Mouse (Mus musculus): ENCODE measurements at regions not wholly inside any gene's neighbourhood (a gene's known extent, or its start where the extent isn't known, plus 50 kb on each side); places are given as distances from the start of the nearest gene placed in this dataset.

DNA sequence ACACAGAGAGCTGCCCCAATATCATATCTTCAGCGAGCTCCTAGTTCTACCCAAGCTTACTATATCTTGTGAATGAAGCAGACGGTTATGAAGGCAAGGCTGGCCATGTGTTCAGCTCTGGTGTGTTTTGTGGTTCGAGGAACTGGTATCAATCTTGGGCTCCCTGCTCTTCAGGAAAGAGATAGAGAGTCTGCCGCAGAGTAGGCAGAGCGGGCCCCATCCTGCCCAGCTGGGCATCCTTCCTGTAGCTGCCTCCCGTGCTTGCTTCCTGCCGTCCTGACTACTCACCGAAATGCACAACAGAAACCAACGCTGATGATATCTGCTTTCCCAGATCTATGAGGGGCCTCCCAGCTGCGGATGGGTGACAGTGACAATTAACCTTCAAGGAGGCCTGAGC lies 60.3 kb downstream of the Snrpe start:
- no peak for DNase-seq (ENCODE audit: low spot score)

DNA sequence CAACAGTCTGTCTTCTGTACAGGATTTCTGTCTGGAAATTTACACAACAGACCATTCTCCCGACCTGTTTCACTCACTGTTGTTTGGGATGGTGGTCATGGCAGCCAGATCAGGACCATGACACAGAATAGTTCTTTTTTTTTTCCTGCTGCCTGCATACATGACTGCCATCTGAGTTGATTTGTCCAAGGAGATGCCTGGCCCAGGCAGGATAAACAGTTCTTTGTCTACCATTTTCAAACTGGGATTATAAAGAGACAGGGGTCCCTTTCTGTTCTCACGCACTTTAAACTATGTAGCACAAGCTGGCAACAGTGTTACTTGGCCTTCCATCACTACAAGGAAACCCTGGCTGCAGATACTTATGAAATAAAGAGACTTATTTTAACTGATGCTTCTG lies 61.1 kb downstream of the Snrpe start:
- DNase-seq (ENCODE audit: low spot score): no peak

DNA sequence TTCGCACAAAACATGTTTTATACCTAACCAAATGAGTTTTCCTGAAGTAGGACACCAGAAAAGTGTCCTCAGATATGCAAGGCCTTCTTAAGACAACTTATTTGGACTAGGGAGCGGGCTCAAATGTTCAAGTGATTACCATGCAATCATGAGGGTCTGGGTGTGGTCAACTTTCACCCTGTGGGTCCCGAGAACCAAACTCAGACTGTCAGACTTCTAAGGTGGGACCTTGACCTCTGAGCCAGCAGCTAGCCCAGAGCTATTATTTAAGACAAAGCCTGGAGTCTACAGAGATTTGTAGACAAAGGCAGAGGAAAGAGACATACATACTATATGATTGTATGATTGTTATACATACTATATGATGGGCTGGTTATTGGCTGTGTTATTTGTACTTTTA lies 62.5 kb downstream of the Snrpe start:
- no peak for DNase-seq (ENCODE audit: low spot score)

DNA sequence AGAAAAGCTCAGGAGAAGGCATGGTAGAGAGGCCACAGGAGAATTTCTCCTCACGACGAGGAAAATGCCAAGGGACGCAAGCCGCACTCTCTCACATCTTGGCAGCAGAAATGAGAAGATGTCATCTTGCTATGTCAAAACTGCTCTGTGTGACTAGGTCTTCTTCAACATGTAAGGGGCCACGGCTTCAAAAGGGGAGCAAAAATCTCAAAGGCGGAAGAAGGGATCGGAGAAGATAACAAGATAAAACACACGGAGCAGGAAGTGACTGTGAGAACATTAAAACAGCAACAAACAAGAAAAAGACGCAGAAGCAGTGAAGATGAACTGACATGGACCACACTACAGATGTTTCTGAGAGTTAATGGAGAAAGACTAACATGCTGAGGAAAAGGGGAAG lies 65.1 kb downstream of the Snrpe start:
- no peak for DNase-seq (ENCODE audit: low spot score)

DNA sequence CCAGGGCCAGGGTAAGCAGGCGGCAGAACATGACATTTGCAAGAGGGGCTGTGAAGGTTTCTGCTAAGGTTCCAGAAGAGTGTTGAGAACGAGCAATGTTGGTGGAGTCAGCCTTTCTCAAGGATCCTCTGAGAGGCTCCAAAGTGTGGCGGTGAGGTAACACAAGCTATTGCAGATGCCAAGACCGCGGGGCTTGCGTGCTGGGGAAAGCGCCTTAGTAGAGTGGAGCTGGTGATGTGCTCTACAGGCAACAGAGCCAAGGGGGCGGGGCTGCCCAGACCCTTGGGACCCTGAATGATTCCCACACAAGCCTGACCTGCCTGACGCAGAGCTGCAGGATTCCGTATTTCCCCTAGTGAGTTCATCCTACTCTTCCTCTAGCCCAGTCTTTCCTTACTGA lies 66.3 kb downstream of the Snrpe start:
- no peak for DNase-seq (ENCODE audit: low spot score)

DNA sequence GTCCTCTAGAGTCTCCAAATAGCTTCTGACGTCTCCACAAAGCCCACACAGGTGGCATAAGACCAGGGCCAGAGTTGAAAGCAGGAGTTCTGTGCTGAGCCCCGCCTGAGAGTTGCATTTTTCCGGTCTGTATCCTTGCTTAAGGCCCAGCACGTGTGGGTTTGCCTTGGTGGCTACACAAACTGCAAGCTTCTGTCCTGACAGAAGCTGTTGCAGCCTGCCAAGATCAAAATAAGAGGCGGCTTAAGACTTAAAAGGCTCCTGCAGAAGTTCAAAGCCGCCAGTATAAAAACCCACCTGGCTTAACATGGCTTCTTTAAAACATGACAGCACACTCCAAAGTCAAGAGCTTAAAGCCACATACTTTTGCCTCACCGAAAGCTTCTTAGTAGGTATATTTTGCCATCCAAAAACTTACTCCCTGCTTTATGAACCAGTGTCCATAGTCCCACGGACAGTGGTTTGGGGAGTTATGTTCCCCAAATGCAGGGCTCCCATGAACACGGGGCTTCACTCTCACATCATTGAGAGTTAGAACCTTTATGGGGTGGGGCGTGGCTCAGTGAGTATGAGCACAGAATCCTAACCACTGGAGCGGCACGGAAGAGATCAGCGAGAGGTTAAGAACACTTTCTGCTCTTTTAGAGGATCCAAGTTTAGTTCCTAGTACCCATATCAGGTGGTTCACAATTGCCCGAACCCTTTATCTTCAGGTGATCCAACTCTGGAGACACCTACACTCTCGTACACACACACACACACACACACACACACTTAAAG lies 67.9 kb downstream of the Snrpe start:
- DNase-seq (ENCODE audit: low spot score): no peak

DNA sequence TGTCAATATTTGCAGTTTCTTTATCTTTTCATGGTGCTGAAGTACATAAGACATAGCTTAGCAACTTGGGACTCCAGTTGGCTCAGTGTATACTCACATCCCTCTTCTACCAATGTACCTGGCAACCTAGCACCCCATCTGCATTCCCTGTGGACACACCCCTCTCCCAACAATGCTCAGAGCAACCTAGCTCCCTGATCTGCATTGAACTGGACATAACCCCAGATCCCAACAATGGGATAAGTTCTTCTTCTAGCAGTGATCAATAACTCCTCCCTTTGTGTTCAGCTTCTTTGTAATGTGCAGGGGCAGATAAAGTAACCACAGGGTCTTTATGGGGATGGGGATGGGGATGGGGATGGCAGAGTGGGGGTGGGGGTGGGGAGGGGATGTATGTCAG lies 79.4 kb downstream of the Snrpe start:
- no peak for DNase-seq (ENCODE audit: low spot score)

DNA sequence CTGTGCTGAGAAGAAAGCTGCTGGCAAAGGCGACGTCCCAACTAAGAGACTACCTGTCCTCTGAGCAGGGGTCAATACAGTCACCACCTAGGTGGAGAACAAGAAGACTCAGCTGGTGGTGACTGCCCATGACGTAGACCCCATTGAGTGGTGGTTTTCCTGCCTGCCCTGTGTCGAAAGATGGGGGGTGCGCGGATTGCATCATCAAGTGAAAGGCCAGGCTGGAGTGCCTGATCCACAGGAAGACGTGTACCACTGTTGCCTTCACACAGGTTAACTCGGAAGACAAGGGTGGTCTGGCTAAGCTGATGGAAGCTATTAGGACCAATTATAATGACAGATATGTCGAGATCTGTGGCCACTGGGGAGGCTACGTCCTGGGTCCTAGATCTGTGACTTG lies 80.3 kb downstream of the Snrpe start:
- DNase-seq (ENCODE audit: low spot score): no peak

DNA sequence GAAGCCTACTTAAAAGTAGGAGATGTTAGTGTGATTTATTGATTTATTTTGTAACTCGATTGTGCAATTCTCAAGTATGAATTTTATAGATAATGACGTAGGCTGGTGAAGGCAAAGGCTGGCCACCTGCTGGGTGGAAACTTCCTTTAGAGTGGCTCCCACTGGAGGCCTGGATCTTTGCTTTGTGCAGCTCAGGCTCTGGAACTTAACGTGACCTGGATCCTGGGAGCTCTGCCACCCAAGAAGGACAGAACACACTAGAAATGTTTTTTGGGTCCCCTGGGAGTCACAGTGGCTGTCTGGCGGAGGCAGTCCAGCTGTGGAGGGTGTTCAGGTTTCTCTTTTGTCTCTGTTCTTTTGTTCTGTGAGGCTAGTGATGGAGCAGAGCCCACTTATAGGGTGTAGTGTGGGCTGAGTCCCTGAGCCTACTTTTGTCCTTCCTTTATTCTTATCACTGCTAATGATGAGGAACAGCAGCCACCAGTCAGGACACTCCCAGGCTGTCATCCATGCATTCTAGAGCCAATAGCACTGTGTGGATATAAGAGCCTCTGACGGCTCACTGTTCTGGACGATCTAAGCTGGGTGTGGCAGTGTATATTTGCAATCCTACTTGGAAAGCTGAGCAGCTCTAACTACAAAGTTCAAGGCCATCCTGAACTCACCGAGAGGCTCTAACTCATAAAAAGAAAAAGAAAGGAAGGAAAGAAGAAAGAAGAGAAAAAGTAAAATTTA lies 82.3 kb downstream of the Snrpe start:
- no peak for DNase-seq (ENCODE audit: low spot score)

DNA sequence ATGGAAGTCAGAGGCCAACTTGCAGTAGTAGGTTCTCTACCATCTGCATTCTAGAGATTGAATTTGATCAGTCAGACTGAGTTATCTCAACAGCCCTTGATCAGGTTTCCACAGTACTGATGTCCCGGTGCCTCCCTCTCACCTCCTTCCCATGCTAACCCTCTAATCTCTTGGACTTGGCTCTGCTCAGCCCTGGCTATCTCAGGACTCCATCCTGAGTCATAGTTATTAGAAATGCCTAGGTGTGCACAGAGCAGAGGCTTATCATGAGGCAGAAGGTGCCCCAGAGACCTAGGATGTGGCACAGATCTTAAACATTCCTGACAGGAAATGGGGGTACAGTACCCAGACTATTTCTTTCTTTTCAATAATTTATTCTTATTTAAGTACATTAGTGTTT lies 87.3 kb downstream of the Snrpe start:
- no peak for DNase-seq (ENCODE audit: low spot score)

DNA sequence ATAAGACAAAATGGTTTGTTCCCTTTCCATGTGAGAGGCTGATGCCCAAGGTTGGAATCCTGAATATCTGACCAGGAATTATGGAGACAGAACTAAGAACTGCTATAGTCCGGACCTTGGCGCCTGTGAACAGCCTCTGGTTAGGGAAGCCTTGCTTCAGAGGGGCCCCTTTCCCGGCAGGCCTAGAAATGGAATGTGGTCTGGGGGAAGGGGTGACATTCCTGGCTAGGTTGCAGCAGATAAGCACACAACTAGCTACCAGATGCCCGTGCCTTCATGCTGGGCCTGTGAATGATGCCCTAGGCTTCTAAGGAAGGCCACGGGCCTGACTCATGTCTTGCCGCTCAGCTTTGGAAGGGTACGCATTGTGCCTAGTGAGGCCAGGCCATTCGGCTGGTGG lies 89.4 kb downstream of the Snrpe start:
- no peak for DNase-seq (ENCODE audit: low spot score)

DNA sequence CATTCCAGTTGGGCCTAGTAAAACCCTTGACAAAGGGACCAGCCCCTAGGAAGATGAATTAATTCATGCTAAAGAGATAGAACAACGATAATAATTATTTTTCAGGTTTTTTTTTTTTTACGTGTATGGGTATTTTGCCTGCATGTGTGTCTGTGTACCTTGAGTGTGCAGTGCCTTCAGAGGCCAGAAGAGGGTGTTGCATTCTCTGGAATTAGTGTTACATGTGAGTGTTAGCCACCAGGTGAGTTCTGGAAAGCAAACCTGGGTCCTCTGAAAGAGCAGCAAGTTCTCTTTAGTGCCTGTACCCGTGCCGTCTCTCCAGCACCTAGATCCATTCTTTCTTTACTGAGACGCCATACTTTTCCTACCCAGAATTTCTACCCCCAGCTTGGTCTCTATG lies 92.8 kb upstream of the Sox13 start:
- DNase-seq (ENCODE audit: low spot score): no peak

DNA sequence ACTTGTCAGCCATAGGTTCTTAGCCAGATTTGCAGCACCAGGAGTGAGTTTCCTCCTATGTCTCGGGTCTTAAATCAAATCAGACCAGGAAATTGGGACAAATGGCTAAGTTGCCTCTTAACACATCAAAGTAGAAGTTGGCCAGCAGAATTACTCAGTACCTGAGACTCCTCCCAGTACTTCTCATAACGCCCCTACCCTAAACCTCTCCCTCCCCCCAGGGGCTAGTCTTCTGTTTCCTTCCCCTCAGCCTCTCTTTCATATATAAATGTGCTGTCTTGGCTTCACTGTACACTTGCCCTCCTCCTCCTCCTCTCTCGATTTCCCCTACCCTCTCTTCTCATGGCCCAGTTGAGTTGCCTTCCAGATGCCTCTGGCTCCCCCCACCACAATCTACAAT lies 79.9 kb upstream of the Sox13 start:
- no peak for DNase-seq (ENCODE audit: low spot score)

DNA sequence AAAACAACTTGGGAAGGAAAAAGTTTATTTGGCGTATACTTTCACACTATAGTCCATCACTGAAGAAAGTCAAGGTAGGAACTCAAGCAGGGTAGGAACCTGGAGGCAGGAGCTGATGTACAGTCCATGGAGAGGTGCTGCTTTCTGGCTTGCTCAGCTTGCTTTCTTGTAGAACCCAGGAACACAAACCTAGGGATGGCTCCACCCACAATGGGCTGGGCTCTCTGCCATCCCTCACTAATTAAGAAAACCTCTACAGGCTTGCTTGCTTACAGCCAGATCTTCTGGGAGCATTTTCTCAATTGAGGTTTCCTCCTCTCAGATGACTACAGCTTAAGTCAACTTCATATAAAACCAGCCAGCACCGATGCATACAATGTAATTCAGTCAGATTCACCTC lies 79.2 kb upstream of the Sox13 start:
- DNase-seq (ENCODE audit: low spot score): no peak

DNA sequence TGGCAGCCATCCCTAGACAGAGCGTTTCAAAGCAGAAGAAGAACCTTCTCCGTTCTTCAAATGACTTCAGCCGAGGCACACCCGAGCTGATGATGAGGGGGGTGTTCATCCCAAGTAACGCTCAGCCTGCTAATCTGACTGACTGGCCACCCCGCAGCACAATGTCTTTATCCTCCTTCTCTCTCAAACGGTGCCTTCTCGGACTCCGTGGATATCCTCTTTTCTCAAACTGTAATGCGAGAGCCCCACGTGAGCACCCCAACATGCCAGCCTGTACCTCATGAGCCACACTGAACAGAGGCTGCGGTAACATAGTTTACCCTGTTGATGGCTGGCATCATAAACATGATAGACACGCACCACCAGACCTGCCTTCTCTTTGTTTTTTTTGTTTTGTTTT lies 76.8 kb upstream of the Sox13 start:
- DNase-seq (ENCODE audit: low spot score): no peak

DNA sequence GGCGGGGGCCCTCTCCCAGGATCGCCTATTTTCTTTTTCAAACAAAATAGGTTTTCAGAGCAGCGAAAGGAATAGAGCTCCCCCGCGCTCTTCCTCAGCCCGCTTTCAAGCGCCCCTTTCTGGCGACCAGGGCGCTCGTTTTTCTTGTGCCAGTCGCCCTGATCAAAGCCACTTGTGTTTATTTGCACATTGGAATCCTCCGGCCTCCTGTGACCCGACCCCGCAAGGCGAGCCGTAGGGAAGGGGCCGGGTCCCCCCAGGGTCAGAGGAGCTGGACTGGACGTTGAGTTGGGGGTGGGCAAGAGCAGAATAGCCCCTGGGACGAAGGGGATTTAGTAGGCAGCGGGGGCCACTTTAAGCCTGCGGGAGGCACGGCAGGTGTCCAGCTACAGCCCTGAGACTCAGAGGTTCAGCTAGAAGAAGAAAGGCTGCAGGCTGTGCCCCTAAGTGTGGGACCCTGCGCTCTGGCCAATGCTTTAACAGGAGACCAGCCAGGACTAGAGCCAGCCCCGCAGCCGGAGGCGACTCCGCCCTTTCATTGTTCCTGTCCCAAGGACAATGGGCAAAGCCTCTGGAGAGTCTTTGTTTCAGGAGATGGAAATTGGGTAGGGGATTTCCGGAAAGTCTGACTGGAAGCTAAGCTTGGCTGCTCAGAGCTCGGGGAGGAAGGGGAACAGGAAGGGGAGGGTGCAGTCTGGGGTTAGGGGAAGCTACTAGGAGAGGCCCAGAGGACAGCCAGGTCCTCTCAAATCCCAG lies 69.0 kb upstream of the Sox13 start:
- peak; percentile 88 for DNase-seq (ENCODE audit: low spot score)

DNA sequence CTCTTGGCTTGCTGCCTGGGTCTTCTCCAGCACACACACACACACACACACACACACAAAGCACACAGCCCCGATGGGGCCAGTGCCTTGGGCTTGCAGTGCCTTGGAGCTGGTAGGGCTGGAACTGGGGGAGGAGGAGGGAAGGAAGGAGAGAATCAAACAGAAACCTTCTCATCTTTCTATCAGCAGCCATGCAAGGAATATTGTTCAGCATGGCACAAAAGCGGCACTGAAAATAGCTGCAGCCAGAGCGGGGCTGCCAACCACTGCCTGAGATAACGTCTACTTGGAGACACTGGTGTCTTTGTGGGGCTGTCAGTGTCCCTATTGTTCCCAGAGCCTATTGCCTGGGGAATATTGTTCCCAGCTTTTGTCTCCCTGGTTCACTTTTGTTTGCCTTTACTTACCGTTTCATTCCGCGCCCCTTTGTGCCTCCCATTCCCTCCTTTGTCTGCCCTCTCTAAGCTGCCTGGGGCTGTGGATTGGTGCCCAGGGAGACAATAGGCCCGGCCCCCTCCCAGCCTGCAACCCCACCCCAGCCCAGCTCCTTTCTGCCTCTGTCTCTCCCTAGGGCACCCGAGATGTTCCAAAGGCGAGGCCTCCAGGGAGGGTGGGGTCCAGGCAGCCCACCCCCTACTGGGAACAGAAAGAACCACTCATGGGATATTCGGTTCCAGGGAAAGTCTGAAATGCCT lies 68.3 kb upstream of the Sox13 start:
- peak; percentile 87 for DNase-seq (ENCODE audit: low spot score)

DNA sequence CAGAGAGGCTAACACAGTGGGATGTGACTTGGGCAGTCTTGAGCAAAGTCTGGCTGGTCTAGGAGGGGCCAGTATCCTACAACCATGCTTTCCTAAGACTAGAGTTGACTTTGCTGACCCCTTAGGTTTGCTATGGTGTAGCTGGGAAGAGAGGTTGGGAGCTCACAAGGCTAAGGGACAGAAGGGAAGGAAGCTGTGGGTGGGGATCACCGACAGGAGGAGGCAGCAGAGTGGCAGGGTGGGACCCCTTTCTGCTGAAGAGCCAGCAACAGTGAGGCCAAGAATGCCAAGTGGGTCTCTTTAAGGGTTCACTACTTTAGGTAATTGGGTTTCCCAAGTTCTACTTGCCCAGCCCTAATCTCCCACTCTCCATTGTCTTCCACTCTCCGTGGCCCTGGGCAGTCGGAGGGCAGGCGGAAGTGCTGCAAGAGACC lies 67.7 kb upstream of the Sox13 start:
- no peak for DNase-seq (ENCODE audit: low spot score)

DNA sequence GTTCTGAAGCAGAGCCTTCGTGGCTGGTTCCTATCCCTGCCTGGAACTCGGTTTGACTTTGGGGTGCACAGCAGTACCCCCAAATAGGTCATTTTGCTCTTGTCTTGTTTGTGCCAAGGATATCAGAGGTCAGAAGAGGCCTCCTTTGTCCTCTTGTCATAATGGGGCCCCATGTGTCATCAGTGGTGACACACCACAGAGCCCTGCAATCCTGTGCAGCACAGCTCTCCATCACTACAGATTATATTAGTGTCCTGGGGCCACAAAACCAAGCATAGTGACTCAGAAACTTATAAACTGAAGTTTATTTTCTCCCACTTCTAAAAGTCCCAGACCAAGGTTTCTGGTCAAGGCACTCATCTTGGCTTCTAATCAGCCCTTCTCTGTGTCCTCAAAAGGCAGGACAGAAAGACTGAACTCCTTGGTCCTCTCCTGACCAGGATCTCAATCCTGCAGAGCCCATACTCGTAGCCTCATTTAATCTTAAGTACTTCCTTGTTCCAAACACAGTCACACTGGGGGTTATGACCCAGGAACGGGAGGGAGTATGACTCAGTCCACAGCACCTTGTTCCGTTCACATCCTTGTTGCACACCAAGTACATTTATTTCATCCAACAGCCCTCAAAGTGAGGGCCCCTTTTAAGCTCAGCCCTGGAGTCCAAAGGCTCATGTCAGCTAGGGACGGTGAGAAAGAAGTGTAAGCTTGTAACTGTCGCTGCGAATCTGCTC lies 63.2 kb upstream of the Sox13 start:
- no peak for DNase-seq (ENCODE audit: low spot score)

DNA sequence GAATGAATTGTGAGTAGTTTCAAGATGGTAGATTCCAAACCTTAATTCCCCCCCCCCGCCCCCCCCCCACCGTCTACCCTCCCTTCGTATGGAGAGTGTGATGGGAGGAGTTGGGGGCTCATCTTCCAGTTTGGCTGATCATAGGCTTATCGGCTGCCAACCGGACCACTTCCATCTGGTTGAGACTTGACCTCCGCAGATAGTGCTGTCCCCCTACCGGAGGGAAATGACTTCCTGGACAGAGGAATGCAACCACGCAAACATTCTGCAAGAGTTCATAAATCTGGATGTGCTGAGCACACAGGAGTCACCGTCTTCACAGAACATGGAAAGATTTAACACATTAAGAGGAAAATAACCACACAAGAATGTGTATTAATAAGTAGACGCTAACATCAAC lies 62.2 kb upstream of the Sox13 start:
- DNase-seq (ENCODE audit: low spot score): no peak

DNA sequence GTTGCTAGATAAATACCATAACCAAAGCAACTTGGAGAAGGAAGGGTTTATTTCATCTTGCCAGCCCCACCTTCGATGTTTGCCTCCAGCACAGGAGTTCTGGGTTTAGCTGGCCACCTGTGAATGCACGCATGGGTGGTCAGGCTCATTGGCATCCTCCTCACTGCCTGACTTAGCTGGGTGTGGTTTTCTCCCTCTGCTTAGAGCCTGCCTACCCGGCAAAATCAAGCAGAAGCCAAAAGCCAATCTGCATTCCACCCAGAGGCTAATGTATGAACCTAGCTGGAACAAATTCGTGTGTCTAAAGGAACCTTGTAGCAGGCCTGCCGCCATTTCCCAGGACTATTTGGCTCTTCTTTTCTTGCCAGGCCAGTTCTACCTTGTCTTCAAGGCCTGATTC lies 58.7 kb upstream of the Sox13 start:
- DNase-seq (ENCODE audit: low spot score): no peak

DNA sequence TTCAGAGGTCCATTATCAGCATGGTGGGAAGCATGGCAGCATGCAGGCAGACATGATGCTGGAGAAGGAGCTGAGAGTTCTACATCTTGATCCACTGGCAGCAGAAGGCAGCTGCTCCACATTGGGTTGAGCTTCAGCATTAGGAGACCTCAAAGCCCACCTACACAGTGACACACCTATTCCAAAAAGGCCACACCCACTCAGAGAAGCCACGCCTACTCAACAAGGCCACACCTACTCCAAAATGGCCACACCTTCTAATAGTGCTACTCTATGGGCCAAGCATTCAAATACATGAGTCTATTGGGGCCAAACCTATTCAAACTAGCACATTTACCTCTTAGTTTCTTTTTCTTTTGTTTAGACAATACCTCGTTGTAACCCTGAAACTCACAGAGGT lies 50.4 kb upstream of the Sox13 start:
- DNase-seq (ENCODE audit: low spot score): no peak

Measured in embryo, embryonic 10.5 days (tissue).